Mouse (Mus musculus): ENCODE data around the gene Rab3d.
"Not testable (repeated sequence)": the region's sequence is repeated elsewhere in the genome, so short reads cannot be mapped to it uniquely, and the experiment has no call there.

The Rab3d gene

GRCm38 (mm10) chr9:21904031-21904430 lies 14.0 kb downstream of the Rab3d start:
- no peak for DNase-seq (ENCODE audit: low spot score)

DNA sequence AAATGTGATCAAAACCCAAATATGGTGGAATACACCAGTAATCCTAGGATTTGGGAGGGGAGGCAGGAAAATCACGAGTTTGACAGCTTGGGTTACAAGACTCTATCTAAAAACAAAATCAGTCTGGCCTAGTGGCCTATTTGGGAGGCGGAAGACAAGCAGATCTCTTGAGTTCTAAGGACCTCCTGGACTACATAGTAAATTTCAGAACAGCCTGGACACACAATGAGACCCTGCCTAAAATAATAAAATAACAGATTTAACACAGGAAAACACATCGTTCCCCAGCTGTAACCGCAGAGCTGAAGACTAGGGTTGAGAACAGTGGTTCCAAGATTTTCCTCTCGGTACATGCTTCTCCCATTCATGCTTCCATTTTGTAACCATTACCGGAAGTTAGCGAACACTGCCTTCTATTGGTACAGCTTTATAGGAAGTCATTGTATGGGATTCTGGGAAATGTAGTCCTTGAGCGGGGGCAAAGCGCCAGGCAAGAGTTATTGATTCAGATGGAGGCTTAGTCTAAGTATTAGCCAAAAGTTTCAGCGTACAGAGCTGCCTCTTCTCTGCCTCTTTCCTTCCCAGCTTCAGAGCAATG lies 16.7 kb downstream of the Rab3d start:
- peak; percentile 92 for DNase-seq (ENCODE audit: low spot score)

DNA sequence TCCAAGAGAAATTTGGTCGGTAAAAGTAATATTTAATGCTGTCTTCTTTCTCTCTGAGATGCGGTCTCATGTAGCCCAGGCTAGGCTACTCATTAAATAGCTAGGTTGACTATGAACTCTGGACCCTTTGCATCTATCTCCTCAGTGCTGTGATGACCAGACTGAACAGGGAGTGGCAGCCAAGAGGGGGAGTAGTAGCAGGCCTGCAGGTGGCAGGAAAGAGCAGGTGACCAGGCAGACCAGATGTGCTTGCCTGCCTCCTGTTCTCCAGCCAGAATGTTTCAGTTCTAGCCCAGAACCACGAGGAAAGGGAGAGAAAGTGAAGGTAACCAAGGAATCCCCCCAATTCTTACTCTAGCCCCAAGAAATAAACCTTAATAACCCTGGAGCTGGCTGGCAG lies 28.8 kb downstream of the Rab3d start:
- DNase-seq (ENCODE audit: low spot score), result no peak

DNA sequence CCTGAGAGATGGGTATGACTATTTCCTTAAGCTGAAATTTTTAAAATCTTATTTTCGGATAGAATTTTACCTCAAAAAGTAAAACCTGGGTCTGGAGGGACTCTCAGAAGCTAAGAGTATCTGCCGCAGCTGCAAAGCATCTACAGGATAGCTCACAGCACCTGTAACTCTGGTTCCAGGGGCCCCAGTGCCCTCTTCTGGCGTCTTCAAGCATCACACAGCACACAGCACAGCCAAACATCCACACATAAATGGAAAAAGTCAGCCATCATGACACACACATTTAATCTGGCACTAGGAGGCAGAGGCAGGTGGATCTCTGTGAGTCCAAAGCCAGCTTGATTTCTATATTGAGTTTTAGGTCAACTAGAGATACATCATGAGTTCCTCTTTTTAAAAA lies 41.4 kb downstream of the Rab3d start:
- DNase-seq (ENCODE audit: low spot score), result no peak

DNA sequence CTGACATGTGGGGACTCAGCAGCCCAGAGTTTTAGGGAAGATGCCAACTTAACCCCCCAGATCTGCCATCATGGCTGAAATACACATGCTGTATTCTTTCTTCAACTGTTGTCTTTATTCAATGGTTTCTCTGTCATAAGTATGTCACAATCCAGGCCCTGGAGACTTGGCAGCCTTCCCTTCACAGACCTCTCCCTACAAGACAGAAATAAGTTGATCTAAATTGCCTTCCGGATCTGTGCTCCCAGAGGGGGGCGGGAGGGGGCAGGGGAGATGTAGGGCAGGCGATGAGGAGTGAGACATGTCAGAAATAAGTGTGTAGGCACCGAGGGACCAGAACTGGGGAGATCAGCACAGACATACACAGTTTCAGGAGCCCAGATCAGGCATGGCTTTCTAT lies 45.8 kb downstream of the Rab3d start:
- DNase-seq (ENCODE audit: low spot score), result no peak

GRCm38 (mm10) chr9:21870879-21871524 lies 47.0 kb downstream of the Rab3d start:
- peak; percentile 79 for DNase-seq (ENCODE audit: low spot score)

GRCm38 (mm10) chr9:21869290-21869689 lies 48.7 kb downstream of the Rab3d start:
- peak; percentile 31 for DNase-seq (ENCODE audit: low spot score)

DNA sequence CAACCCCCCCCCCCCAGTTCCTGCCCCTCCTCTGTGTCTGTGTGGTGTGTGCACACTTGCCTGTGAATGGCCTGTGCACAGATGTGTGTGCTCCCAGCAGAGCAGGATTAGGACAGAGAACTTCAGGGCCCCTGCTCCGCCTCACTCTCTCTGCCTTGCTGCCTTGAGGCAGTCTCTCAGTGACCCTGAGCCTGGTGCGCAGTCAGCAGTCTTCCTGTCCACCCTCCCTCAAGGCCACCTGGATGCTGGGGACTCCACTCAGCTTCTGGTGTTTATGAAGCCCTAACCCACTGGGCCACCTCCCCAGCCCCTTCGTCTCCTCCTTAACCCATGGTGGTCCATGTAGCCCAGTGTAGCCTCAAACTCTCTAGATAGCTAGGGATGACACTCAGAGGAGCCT lies 50.3 kb downstream of the Rab3d start:
- DNase-seq (ENCODE audit: low spot score), result no peak

DNA sequence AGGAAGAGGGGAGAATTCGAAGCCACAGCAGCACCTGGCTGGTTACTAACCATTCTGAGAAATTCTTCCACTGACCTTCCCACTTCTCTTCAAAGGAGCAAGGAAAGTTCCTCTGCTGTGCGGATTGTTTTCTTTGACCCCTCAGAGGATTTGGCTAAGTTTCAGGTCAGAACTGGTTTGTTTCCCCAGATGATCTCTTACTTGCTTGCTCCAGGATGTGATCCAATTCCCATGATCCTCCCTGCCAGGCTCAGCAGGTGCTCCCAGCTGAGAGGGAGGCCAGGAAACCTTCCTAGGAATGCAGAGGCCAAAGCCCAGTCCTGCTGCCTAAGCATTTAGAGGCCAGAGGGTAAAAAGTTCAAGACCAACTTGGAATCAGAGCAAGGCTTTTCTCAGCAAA lies 51.4 kb downstream of the Rab3d start:
- DNase-seq (ENCODE audit: low spot score), result peak; percentile 23

DNA sequence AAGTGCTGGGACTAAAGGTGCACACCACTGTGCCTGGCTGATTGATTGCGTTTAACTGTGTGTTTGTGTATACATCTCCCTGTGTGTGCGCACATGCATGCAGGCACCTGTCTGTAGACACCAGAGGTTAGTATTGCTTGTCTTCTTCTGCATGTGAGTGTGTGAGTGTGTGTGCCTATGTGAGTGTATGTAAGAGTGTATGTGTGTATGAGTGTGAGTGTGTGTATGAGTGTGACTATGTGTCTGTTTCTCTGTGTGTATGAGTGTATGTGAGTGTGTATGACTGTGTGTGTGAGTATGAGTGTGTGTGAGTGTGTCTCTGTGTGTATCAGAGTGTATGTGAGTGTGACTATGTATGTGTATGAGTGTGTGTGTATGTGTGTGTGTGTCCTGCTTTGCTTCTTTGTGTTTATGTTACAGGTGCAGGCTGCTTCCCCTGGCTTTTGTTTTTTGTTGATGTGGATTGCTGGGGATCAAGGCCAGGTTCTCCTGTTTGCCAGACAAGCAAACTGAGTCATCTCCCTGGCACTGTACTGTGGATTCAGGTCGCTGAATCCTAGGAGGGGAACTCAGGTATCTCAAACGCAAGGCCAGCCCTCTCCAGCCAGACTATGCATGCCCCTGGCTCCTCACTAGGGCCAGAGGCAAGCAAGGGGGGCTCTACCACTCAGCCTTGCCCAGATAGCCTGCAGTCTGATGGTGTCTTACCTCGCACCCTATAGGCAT lies 52.2 kb downstream of the Rab3d start:
- no peak for DNase-seq (ENCODE audit: low spot score)

DNA sequence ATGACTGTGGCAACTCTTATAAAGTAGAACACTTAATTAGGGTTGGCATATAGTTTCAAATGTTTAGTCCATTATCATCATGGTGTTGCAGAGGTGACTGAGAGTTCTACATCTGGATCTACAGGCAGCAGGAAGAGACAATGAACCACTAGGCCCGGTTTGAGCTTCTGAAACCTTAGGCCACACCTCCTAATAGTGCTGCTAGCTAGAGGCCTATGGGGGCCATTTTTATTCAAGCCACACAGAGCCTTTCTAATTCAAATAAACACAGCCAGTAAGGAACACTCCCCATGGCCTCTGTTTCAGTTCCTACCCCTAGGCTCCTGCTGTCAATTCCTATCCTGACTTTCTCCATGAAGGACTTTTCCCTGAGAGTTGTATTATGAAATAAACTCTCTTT lies 55.8 kb downstream of the Rab3d start:
- DNase-seq (ENCODE audit: low spot score), result no peak

DNA sequence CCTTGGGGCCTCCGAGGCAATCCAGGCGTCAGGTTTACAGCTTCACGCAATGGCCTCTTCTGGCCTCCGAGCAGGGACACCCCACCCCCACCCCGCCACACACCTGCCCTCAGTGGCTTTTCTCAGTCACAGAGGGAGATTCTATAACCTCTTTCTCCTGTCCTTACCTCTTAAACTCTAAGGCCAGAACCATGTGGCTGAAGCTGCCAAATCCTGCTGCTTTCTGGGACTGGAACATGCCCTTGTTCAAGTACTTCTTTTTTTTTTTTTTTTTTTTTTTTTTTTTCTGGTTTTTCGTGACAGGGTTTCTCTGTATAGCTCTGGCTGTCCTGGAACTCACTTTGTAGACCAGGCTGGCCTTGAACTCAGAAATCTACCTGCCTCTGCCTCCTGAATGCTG lies 57.6 kb downstream of the Rab3d start:
- DNase-seq (ENCODE audit: low spot score), result not testable (repeated sequence)

DNA sequence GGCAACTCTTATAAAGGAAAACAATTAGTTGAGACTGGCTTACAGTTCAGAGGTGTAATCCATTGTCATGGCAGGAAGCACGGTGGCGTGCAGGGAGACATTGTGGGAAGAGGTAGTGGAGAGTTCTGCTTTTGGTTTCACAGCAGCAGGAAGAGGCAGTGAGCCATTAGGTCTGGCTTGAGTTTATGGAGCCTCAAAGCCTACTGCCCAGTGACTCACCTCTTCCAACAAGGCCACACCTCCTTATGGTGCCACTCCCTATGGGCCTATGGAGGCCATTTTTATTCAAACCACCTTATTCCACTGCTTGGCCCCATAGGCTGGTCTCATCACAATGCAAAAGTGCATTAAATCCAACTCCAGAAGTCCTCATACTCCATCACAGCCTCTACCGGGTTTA lies 58.4 kb downstream of the Rab3d start:
- DNase-seq (ENCODE audit: low spot score), result no peak

DNA sequence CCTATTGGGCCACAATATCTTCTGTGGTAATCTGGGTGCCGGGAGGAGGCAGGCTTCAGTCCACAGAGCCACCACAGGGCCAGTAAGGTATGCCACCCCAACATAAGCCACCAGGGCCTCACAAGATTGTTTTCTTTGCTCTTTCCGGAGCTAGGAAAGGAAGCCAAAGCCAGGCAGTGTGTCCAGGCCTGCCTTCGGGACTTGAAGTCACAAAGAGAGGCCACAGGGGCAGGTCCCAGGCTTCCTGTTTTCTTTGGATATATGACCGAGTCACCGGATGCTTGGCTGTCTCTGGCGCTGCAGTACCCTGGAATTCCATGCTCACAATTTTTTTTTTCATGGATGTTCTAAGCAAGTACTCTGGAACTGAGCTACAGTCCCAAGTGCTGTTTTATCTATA lies 59.9 kb downstream of the Rab3d start:
- DNase-seq (ENCODE audit: low spot score), result peak; percentile 65

GRCm38 (mm10) chr9:21857501-21857900 lies 60.5 kb downstream of the Rab3d start:
- DNase-seq (ENCODE audit: low spot score), result no peak

Measured in embryo, embryonic 10.5 days (tissue).